Mouse (Mus musculus): ENCODE measurements around the gene Yif1a. TPM values are rescaled to one million over a fixed set of nuclear protein-coding genes. Genes with fewer than 3 reads are reported as not detected.
A peak's percentile ranks its signal among the peaks of the same experiment; 100 is the strongest.

The Yif1a gene
- polyA plus RNA-seq, 1 experiment from 2014 or later = 84.3 TPM

GRCm38 (mm10) chr19:5051031-5051430 lies 37.3 kb upstream of the Yif1a start:
- H3K27me3 ChIP-seq (replicated peaks) = peaks cover 45% of the 10 kb centered on the region
- WGBS = 7% methylated on average over 17 of the region's 17 CpGs
- no peak; the same call in 1 of the 2 replicates for ATAC-seq (ENCODE audit: extremely low read depth, insufficient number of reproducible peaks, low FRiP score, low TSS enrichment)

GRCm38 (mm10) chr19:5051515-5051914 lies 36.8 kb upstream of the Yif1a start:
- Histone ChIP-seq H3K4me1 (peaks cover 37% of the 10 kb centered on the region), H3K27ac (replicated peaks) (peak overlapping the region; percentile 70; the same call in 1 of the 2 replicates), H3K4me3 (peak overlapping the region; percentile 48), H3K4me2 (peak overlapping the region; percentile 71), H3K27me3 (replicated peaks) (peaks cover 45% of the 10 kb centered on the region), H3K9ac (peak overlapping the region; percentile 72), H3K9me3 (no peaks in the 10 kb centered on the region), H3K36me3 (peaks cover 35% of the 10 kb centered on the region)
- ATAC-seq (ENCODE audit: extremely low read depth, insufficient number of reproducible peaks, low FRiP score, low TSS enrichment) = no peak
- 58% methylated on average over 3 of the region's 3 CpGs for WGBS

More at GRCm38 (mm10) chr19:5051031-5051430, 37.3 kb upstream of the Yif1a start:
- Histone ChIP-seq H3K36me3 (peaks cover 40% of the 10 kb centered on the region), H3K4me2 (peak overlapping the region; percentile 71), H3K9ac (peak overlapping the region; percentile 72), H3K9me3 (no peaks in the 10 kb centered on the region), H3K27ac (replicated peaks) (peak overlapping the region; percentile 70), H3K4me3 (peak overlapping the region; percentile 48), H3K4me1 (peaks cover 34% of the 10 kb centered on the region)

- H3K4me1 ChIP-seq = peaks cover 39% of the 10 kb centered on the region
- WGBS = 24% methylated on average over 25 of the region's 25 CpGs
- H3K4me3 ChIP-seq = peak overlapping the region; percentile 48
- no peak overlapping the region; the same call in 1 of the 2 replicates for H3K27ac ChIP-seq (replicated peaks)
- ATAC-seq (ENCODE audit: extremely low read depth, insufficient number of reproducible peaks, low FRiP score, low TSS enrichment) = no peak
- peaks cover 27% of the 10 kb centered on the region for H3K36me3 ChIP-seq
- H3K4me2 ChIP-seq = peak overlapping the region; percentile 71
- H3K9me3 ChIP-seq = no peaks in the 10 kb centered on the region
- H3K27me3 ChIP-seq (replicated peaks) = peaks cover 45% of the 10 kb centered on the region
- H3K9ac ChIP-seq = peak overlapping the region; percentile 72
These were observed 36.0 kb upstream of the Yif1a start for GRCm38 (mm10) chr19:5052166-5052822.

GRCm38 (mm10) chr19:5052853-5053252 lies 35.5 kb upstream of the Yif1a start:
- no peak overlapping the region for H3K27ac ChIP-seq (replicated peaks)
- no peak overlapping the region for H3K4me3 ChIP-seq
- peaks cover 41% of the 10 kb centered on the region for H3K4me1 ChIP-seq
- H3K27me3 ChIP-seq (replicated peaks) = peaks cover 45% of the 10 kb centered on the region
- no peaks in the 10 kb centered on the region for H3K9me3 ChIP-seq
- no peak overlapping the region for H3K9ac ChIP-seq
- peaks cover 21% of the 10 kb centered on the region for H3K36me3 ChIP-seq
- ATAC-seq (ENCODE audit: extremely low read depth, insufficient number of reproducible peaks, low FRiP score, low TSS enrichment) = no peak
- peak overlapping the region; percentile 71 for H3K4me2 ChIP-seq
- 56% methylated on average over 17 of the region's 17 CpGs for whole genome bisulfite sequencing

- Histone ChIP-seq H3K4me1 (peaks cover 52% of the 10 kb centered on the region), H3K27me3 (replicated peaks) (peaks cover 45% of the 10 kb centered on the region), H3K36me3 (peaks cover 11% of the 10 kb centered on the region), H3K9ac (no peak overlapping the region), H3K9me3 (no peaks in the 10 kb centered on the region), H3K4me2 (no peak overlapping the region), H3K27ac (replicated peaks) (no peak overlapping the region), H3K4me3 (no peak overlapping the region)
- 29% methylated on average over 9 of the region's 9 CpGs for WGBS
- no peak for ATAC-seq (ENCODE audit: extremely low read depth, insufficient number of reproducible peaks, low FRiP score, low TSS enrichment)
These were observed 34.4 kb upstream of the Yif1a start for GRCm38 (mm10) chr19:5053909-5054308.

GRCm38 (mm10) chr19:5056251-5056650 lies 32.1 kb upstream of the Yif1a start:
- Histone ChIP-seq H3K4me3 (no peak overlapping the region), H3K4me1 (peaks cover 59% of the 10 kb centered on the region), H3K27me3 (replicated peaks) (peaks cover 39% of the 10 kb centered on the region), H3K9me3 (no peaks in the 10 kb centered on the region), H3K9ac (no peak overlapping the region), H3K36me3 (peaks cover 5% of the 10 kb centered on the region; the same call in 1 of the 2 replicates), H3K4me2 (no peak overlapping the region), H3K27ac (replicated peaks) (no peak overlapping the region)
- 13% methylated on average over 6 of the region's 6 CpGs for WGBS
- ATAC-seq (ENCODE audit: extremely low read depth, insufficient number of reproducible peaks, low FRiP score, low TSS enrichment) = no peak

GRCm38 (mm10) chr19:5057876-5058775 lies 30.2 kb upstream of the Yif1a start:
- no peaks in the 10 kb centered on the region for H3K9me3 ChIP-seq
- peaks cover 44% of the 10 kb centered on the region for H3K4me1 ChIP-seq
- WGBS = 21% methylated on average over 16 of the region's 16 CpGs
- peaks cover 20% of the 10 kb centered on the region for H3K27me3 ChIP-seq (replicated peaks)
- peak overlapping the region; percentile 66 for H3K27ac ChIP-seq (replicated peaks)
- H3K4me2 ChIP-seq = no peak overlapping the region
- no peak overlapping the region for H3K4me3 ChIP-seq
- peaks cover 5% of the 10 kb centered on the region; the same call in 1 of the 2 replicates for H3K36me3 ChIP-seq
- peak overlapping the region; percentile 58; the same call in 1 of the 2 replicates for H3K9ac ChIP-seq
- no peak for ATAC-seq (ENCODE audit: extremely low read depth, insufficient number of reproducible peaks, low FRiP score, low TSS enrichment)

GRCm38 (mm10) chr19:5058801-5059771 lies 29.3 kb upstream of the Yif1a start:
- WGBS = 15% methylated on average over 10 of the region's 10 CpGs
- Histone ChIP-seq H3K9me3 (no peaks in the 10 kb centered on the region), H3K36me3 (0 out of 2 replicates have a peak, but pooled peaks cover 5% of the 10 kb centered on the region), H3K4me2 (0 out of 2 replicates have a peak overlapping the region, but pooled peaks have one; percentile 18), H3K4me1 (peaks cover 44% of the 10 kb centered on the region), H3K9ac (peak overlapping the region; percentile 58), H3K27ac (replicated peaks) (peak overlapping the region; percentile 66), H3K4me3 (no peak overlapping the region), H3K27me3 (replicated peaks) (peaks cover 12% of the 10 kb centered on the region; the same call in 1 of the 2 replicates)
- ATAC-seq (ENCODE audit: extremely low read depth, insufficient number of reproducible peaks, low FRiP score, low TSS enrichment) = no peak

- H3K4me3 ChIP-seq = no peak overlapping the region
- H3K4me2 ChIP-seq = no peak overlapping the region
- no peaks in the 10 kb centered on the region for H3K36me3 ChIP-seq
- H3K9me3 ChIP-seq = no peaks in the 10 kb centered on the region
- peak overlapping the region; percentile 66; the same call in 1 of the 2 replicates for H3K27ac ChIP-seq (replicated peaks)
- peak overlapping the region; percentile 58 for H3K9ac ChIP-seq
- no peak for ATAC-seq (ENCODE audit: extremely low read depth, insufficient number of reproducible peaks, low FRiP score, low TSS enrichment)
- H3K4me1 ChIP-seq = peaks cover 54% of the 10 kb centered on the region
- 39% methylated on average over 5 of the region's 5 CpGs for WGBS
- peaks cover under 1% of the 10 kb centered on the region; the same call in 1 of the 2 replicates for H3K27me3 ChIP-seq (replicated peaks)
These were observed 27.7 kb upstream of the Yif1a start for GRCm38 (mm10) chr19:5060365-5061330.

- Histone ChIP-seq H3K4me3 (no peak overlapping the region), H3K27me3 (replicated peaks) (no peaks in the 10 kb centered on the region), H3K9ac (no peak overlapping the region), H3K4me2 (no peak overlapping the region), H3K36me3 (no peaks in the 10 kb centered on the region), H3K4me1 (peaks cover 54% of the 10 kb centered on the region), H3K27ac (replicated peaks) (no peak overlapping the region), H3K9me3 (no peaks in the 10 kb centered on the region)
- 79% methylated on average over 5 of the region's 5 CpGs for WGBS
- no peak for ATAC-seq (ENCODE audit: extremely low read depth, insufficient number of reproducible peaks, low FRiP score, low TSS enrichment)
These were observed 26.3 kb upstream of the Yif1a start for GRCm38 (mm10) chr19:5062041-5062440.
